Mouse (Mus musculus) heart, postnatal 4 days (tissue): ENCODE measurements around the gene Tcaf1. TPM values are rescaled to one million over a fixed set of nuclear protein-coding genes. Genes with fewer than 3 reads are reported as not detected.

ENCODE experiments used
- total RNA-seq, 2 experiments: library from RNA; stranded (reverse); gene quantifications; 2 replicates each; pipeline ENCODE4 v1.2.3; 2021

Gene Tcaf1
- total RNA-seq, 2 experiments from 2014 or later = 36.6 to 38.4 TPM

Other genes with a start within 250 kb of the Tcaf1 start
- not detected for gene Olfr458, start 244.9 kb downstream of the Tcaf1 start, total RNA-seq
- not detected for gene Olfr457, start 233.8 kb downstream of the Tcaf1 start, total RNA-seq
- gene Olfr456, start 222.9 kb downstream of the Tcaf1 start, total RNA-seq = not detected
- not detected for gene Olfr455, start 162.5 kb downstream of the Tcaf1 start, total RNA-seq
- not detected for gene Tcaf3, start 112.4 kb downstream of the Tcaf1 start, total RNA-seq
- 1 to 10 TPM; 4.2 to 5.3 TPM for gene Tcaf2, start 64.8 kb downstream of the Tcaf1 start, total RNA-seq
- gene Olfr453, start 29.3 kb upstream of the Tcaf1 start, total RNA-seq = not detected
- not detected for gene Olfr38, start 46.3 kb upstream of the Tcaf1 start, total RNA-seq
- gene Olfr452, start 75.0 kb upstream of the Tcaf1 start, total RNA-seq = not detected
- not detected for gene Olfr450, start 101.9 kb upstream of the Tcaf1 start, total RNA-seq
- gene Olfr449, start 124.3 kb upstream of the Tcaf1 start, total RNA-seq = not detected
- not detected for gene Olfr448, start 180.4 kb upstream of the Tcaf1 start, total RNA-seq
- gene Olfr447, start 198.8 kb upstream of the Tcaf1 start, total RNA-seq = not detected
- not detected for gene Olfr446, start 211.3 kb upstream of the Tcaf1 start, total RNA-seq
- not detected for gene Olfr444, start 239.0 kb upstream of the Tcaf1 start, total RNA-seq